Mouse (Mus musculus) kidney, postnatal 0 days (tissue): ENCODE measurements around the gene Gnb4. TPM values are rescaled to one million over a fixed set of nuclear protein-coding genes. Genes with fewer than 3 reads are reported as not detected.

Source experiments
- ATAC-seq: fragments of 200-750 bp; cut with Nextera tagmentation; replicated peaks from 2 replicates; pipeline ENCODE4 v1.8.0; 2017; ENCODE audit warnings: low read depth, moderate number of reproducible peaks, moderate TSS enrichment, moderate library complexity; ENCODE audit not compliant: low FRiP score
- DNase-seq: peaks from one replicate; pipeline ENCODE4 v3.0.0-alpha.2; 2016; ENCODE audit warnings: low spot score
- H3K27ac ChIP-seq: fragments of 300-500 bp; sonication (generic); 2 replicates; pipeline ENCODE4 v1.5.1; 2014; ENCODE audit warnings: mild to moderate bottlenecking
- H3K27me3 ChIP-seq: fragments of 300-500 bp; sonication (generic); 2 replicates; pipeline ENCODE4 v1.6.1; 2014; ENCODE audit warnings: low read length, mixed read lengths; ENCODE audit not compliant: insufficient read depth
- H3K36me3 ChIP-seq: fragments of 300-500 bp; sonication (generic); 2 replicates; pipeline ENCODE4 v1.6.1; 2014; ENCODE audit warnings: low read length, mixed read lengths; ENCODE audit not compliant: insufficient read depth
- H3K4me1 ChIP-seq: fragments of 300-500 bp; sonication (generic); replicated peaks from 2 replicates; pipeline ENCODE4 v1.6.1; 2014; ENCODE audit warnings: antibody characterized with exemption, low read length, mixed read lengths; ENCODE audit not compliant: insufficient read depth
- H3K4me2 ChIP-seq: fragments of 300-500 bp; sonication (generic); 2 replicates; pipeline ENCODE4 v1.6.1; 2014; ENCODE audit warnings: mild to moderate bottlenecking, low read length, moderate library complexity, mixed read lengths
- H3K4me3 ChIP-seq: fragments of 300-500 bp; sonication (generic); replicated peaks from 2 replicates; pipeline ENCODE4 v1.5.1; 2014; ENCODE audit warnings: low read depth, low read length
- H3K9ac ChIP-seq: fragments of 300-500 bp; sonication (generic); 2 replicates; pipeline ENCODE4 v1.6.1; 2014; ENCODE audit warnings: low read depth, low read length
- H3K9me3 ChIP-seq: fragments of 300-500 bp; sonication (generic); replicated peaks from 2 replicates; pipeline ENCODE4 v1.6.1; 2016; ENCODE audit warnings: low read length, inconsistent platforms, mixed read lengths
- CTCF ChIP-seq: IDR thresholded peaks from 2 replicates; pipeline ENCODE4 v1.5.1; 2016; ENCODE audit warnings: antibody characterized with exemption, low read depth, mild to moderate bottlenecking, moderate library complexity
- WGBS: fragments of 180-500 bp; shearing (Covaris S2); extraction: QIAGEN DNeasy Blood & Tissue Kit; methylation state at CpG from one replicate; pipeline ENCODE4 v1.1.7; 2014; 5-methylcytosine and 5-hydroxymethylcytosine counted together
- polyA plus RNA-seq: library from polyadenylated mRNA; unstranded; fragments of >200 nt; fragmentation: Nextera tagmentation; extraction: Ambion mirVana; gene quantifications from 2 replicates; pipeline ENCODE4 v1.2.1, GENCODE M21; 2015

Gnb4 gene
- polyA plus RNA-seq, 1 experiment from 2014 or later: 40.0 TPM

DNA sequence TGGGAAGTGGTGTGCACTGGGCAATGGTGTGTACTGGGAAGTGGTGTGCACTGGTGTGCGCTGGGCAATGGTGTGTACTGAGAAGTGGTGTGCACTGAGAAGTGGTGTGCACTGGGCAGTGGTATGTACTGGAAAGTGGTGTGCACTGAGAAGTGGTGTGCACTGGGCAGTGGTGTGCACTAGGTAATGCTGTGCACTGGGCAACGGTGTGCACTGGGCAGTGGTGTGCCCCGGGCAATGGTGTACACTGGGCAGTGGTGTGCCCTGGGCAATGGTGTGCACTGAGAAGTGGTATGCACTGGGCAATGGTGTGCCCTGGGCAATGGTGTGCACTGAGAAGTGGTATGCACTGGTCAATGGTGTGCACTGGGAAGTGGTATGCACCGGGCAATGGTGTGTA, 7.2 kb downstream of the Gnb4 start:
- Histone ChIP-seq H3K9ac (no peak overlapping the region), H3K27ac (no peak overlapping the region), H3K9me3 (no peaks in the 10 kb centered on the region), H3K4me3 (no peak overlapping the region), H3K36me3 (no peaks in the 10 kb centered on the region), H3K4me2 (no peak overlapping the region), H3K27me3 (no peaks in the 10 kb centered on the region), H3K4me1 (no peaks in the 10 kb centered on the region)
- TF ChIP-seq CTCF: no peak
- ATAC-seq (0 out of 2 replicates have a peak, but pooled peaks have one; percentile 11), DNase-seq (no peak)
- WGBS: 97% methylated on average over 4 of the region's 4 CpGs

DNA sequence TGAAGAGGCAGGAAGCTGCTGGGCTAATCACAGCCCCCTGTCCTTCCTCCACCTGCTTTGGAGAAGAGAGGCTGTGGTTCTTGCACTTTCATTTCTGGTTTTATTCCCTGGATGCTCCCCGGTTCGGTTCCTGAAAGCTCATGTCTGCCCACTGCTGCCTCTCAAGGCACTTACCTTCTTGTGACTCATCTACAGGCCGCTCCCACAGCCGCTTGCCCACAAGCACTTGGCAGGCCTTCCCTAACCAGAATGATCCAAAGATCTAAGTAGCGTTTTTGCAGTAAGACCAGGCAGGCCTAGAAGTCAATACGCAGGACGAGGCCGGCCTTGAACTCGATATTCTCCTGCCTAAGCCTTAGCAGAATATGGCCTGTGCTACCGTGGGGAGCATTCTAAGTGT, 15.3 kb downstream of the Gnb4 start:
- Histone ChIP-seq H3K36me3 (no peaks in the 10 kb centered on the region), H3K4me2 (no peak overlapping the region), H3K27ac (no peak overlapping the region), H3K9ac (no peak overlapping the region), H3K4me1 (no peaks in the 10 kb centered on the region), H3K4me3 (no peak overlapping the region), H3K27me3 (no peaks in the 10 kb centered on the region), H3K9me3 (no peaks in the 10 kb centered on the region)
- TF ChIP-seq CTCF: no peak
- DNase-seq (no peak), ATAC-seq (no peak)
- 90% methylated on average over 10 of the region's 10 CpGs for WGBS

- Histone ChIP-seq H3K4me2 (no peak overlapping the region), H3K9me3 (no peaks in the 10 kb centered on the region), H3K4me3 (no peak overlapping the region), H3K9ac (no peak overlapping the region), H3K4me1 (no peaks in the 10 kb centered on the region), H3K27me3 (no peaks in the 10 kb centered on the region), H3K27ac (no peak overlapping the region), H3K36me3 (no peaks in the 10 kb centered on the region)
- no peak for DNase-seq
- no peak for TF ChIP-seq CTCF
- WGBS: 63% methylated on average over 3 of the region's 3 CpGs
- ATAC-seq: no peak
Observed at GRCm38 (mm10) chr3:32599328-32599727, 17.1 kb downstream of the Gnb4 start.

DNA sequence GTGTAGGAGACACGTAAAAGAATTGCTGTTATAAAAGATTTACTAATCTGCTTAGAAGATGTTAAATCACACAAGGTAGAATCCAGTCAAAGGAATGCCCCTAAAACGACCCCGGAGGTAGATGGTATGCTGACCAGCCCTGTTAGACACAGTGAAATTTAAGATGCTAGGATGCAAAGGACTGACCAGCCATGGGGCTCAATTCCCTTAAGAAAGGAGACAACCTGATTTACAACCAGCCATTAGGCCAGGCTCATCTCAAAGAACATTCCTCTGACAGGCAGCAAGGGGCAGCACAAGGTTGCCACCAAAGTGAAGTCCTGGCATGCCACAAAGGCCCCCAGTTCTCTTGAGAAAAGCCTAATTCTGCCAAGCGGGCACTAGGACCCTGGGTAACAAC, 21.3 kb downstream of the Gnb4 start:
- H3K27me3 ChIP-seq: no peaks in the 10 kb centered on the region
- ATAC-seq (0 out of 2 replicates have a peak, but pooled peaks have one; percentile 25), DNase-seq (peak; percentile 65)
- H3K4me2 ChIP-seq: no peak overlapping the region
- no peaks in the 10 kb centered on the region for H3K9me3 ChIP-seq
- H3K4me3 ChIP-seq: no peak overlapping the region
- TF ChIP-seq CTCF: no peak; the same call in 1 of the 2 replicates
- H3K9ac ChIP-seq: no peak overlapping the region
- H3K4me1 ChIP-seq: no peaks in the 10 kb centered on the region
- H3K36me3 ChIP-seq: no peaks in the 10 kb centered on the region
- 23% methylated on average over 4 of the region's 4 CpGs for whole genome bisulfite sequencing
- H3K27ac ChIP-seq: no peak overlapping the region

- DNase-seq (no peak), ATAC-seq (no peak)
- WGBS: 87% methylated on average over 3 of the region's 3 CpGs
- no peaks in the 10 kb centered on the region for H3K9me3 ChIP-seq
- H3K9ac ChIP-seq: no peak overlapping the region
- no peak overlapping the region for H3K4me3 ChIP-seq
- H3K4me1 ChIP-seq: no peaks in the 10 kb centered on the region
- no peak overlapping the region for H3K4me2 ChIP-seq
- H3K36me3 ChIP-seq: peaks cover 10% of the 10 kb centered on the region
- H3K27ac ChIP-seq: no peak overlapping the region
- TF ChIP-seq CTCF: no peak
- no peaks in the 10 kb centered on the region for H3K27me3 ChIP-seq
Observed at GRCm38 (mm10) chr3:32586274-32586673, 30.1 kb downstream of the Gnb4 start.

DNA sequence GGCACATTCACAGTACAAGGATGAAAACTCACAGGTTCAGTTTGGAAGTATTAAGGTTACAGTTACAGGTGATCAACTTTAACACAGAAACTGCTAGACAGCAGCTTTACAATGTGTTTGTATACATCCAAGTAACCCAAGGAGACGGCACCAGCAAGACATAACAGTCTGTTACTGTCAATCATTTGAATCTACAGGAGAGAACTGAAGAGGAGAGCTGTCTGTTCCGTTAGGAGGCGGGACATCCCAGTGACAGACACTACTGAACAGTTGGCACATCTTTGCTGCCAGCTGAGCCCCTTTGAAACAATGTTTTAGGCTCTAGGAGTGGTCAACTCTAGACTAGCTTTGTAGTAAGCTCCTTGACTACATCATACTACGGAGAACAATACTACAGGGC, 32.9 kb downstream of the Gnb4 start:
- Histone ChIP-seq H3K4me2 (no peak overlapping the region), H3K36me3 (peaks cover 13% of the 10 kb centered on the region), H3K9ac (no peak overlapping the region), H3K27ac (no peak overlapping the region), H3K9me3 (no peaks in the 10 kb centered on the region), H3K27me3 (no peaks in the 10 kb centered on the region), H3K4me3 (no peak overlapping the region), H3K4me1 (no peaks in the 10 kb centered on the region)
- DNase-seq (no peak), ATAC-seq (no peak)
- WGBS: 92% methylated on average over 4 of the region's 4 CpGs
- no peak for TF ChIP-seq CTCF

DNA sequence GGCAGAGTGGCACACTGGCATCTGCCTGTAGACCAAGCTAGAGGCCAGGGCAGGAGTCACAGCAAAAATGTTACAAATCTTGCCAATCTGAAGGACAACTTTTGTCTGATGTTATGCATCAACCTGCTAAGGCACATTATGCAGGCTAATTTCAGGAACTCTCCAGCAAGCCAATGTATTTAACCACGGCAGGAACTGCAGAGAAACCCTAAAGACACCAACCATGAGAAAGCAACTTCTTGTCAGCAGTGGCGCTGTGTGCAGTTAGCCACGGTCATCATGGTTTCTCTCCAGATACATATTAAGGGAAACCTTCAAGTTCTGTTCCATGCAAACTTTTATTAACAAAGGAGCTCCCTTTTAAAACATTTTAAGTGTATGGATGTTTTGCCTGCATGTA, 34.5 kb downstream of the Gnb4 start:
- no peak for ATAC-seq

More for the DNA sequence above, 34.5 kb downstream of the Gnb4 start:
- DNase-seq: no peak
- WGBS: 87% methylated on average over 3 of the region's 3 CpGs
- no peak overlapping the region for H3K9ac ChIP-seq
- peaks cover 18% of the 10 kb centered on the region for H3K36me3 ChIP-seq
- no peak overlapping the region for H3K4me2 ChIP-seq
- H3K9me3 ChIP-seq: no peaks in the 10 kb centered on the region
- no peaks in the 10 kb centered on the region for H3K4me1 ChIP-seq
- TF ChIP-seq CTCF: no peak
- no peak overlapping the region for H3K4me3 ChIP-seq
- H3K27ac ChIP-seq: no peak overlapping the region
- no peaks in the 10 kb centered on the region for H3K27me3 ChIP-seq
